Comparison of ENCODE assay signal across 8 mouse cellular contexts in genomic region chr3:97338522-97339192, GRCm38 (mm10). TPM values are rescaled to one million over a fixed set of nuclear protein-coding genes. Genes with fewer than 3 reads are reported as not detected.
A peak's percentile ranks its signal among the peaks of the same experiment; 100 is the strongest.
DNase-seq lines count a peak whose midpoint lies in the region; ATAC-seq and TF ChIP-seq lines count a peak whose summit lies in the region.

No protein-coding gene starts in this region.

- peak; percentile 98 for TF ChIP-seq CTCF in Patski (IDR thresholded peaks at IDR 0.05)

- H3K9ac ChIP-seq in hindbrain, embryonic 14.5 days: no peak overlapping the region

- peaks cover 4% of the 10 kb centered on the region for H3K4me1 ChIP-seq in hindbrain, embryonic 14.5 days (replicated peaks; ENCODE audit: control insufficient read depth, insufficient read depth, low read length)

- peak; percentile 78 for ATAC-seq in Patski
- peak; percentile 90 for ATAC-seq in hindbrain, embryonic 14.5 days (ENCODE audit: low FRiP score)

- no peaks in the 10 kb centered on the region for H3K36me3 ChIP-seq in hindbrain, embryonic 14.5 days (replicated peaks; ENCODE audit: control insufficient read depth, insufficient read depth)

- DNase-seq in Patski (ENCODE audit: low read depth, low spot score): peak; percentile 49
- DNase-seq in cerebellum, adult 9-11 months: peak; percentile 76
- DNase-seq in frontal cortex, postnatal 10 days (ENCODE audit: low spot score in 2 of 2): peak; percentile 68 to 88
- peak; percentile 98 for DNase-seq in hindbrain, embryonic 14.5 days (ENCODE audit: low spot score)
- peak; percentile 95 for DNase-seq in layer of hippocampus, postnatal 14 days (ENCODE audit: low spot score in 2 of 2)
- peak; percentile 95 for DNase-seq in lung, postnatal 14 days
- DNase-seq in retina, embryonic 14.5 days (ENCODE audit: low spot score): peak; percentile 99
- DNase-seq in thymus, postnatal 25 days: peak; percentile 83

- H3K27ac ChIP-seq in hindbrain, embryonic 14.5 days: no peak overlapping the region

- 0 out of 2 replicates have a peak overlapping the region, but pooled peaks have one; percentile 10 for H3K4me2 ChIP-seq in hindbrain, embryonic 14.5 days (replicated peaks)

- WGBS in hindbrain, embryonic 14.5 days: 24% methylated on average over 13 of the region's 13 CpGs

- POLR2A ChIA-PET in Patski (lab: Charles Lee): interaction anchor here (1.7 kb wide), 1 partner anchor 41 kb away, joined by 7 read pairs; the partner anchor contains the start of gene Bcl9

- in situ Hi-C loops in Patski (cut with MboI; ENCODE audit: low pct_unique_long_range_greater_than_20kb): loop anchor here (5.0 to 25.0 kb wide), 2 partner anchors 136 to 251 kb away; no protein-coding TSS in a partner anchor

- CTCF ChIA-PET in Patski (lab: Charles Lee): interaction anchor here (0.7 to 5.2 kb wide), 34 partner anchors 10 to 418 kb away, joined by 3 to 44 read pairs (median 4); partner anchors contain the start of gene Bcl9

- H3K4me3 ChIP-seq in hindbrain, embryonic 14.5 days (replicated peaks; ENCODE audit: low read length): no peak overlapping the region

- no peaks in the 10 kb centered on the region for H3K27me3 ChIP-seq in Patski
- H3K27me3 ChIP-seq in hindbrain, embryonic 14.5 days (ENCODE audit: control insufficient read depth, insufficient read depth, low read length): no peaks in the 10 kb centered on the region

- no peaks in the 10 kb centered on the region for H3K9me3 ChIP-seq in hindbrain, embryonic 14.5 days (ENCODE audit: control insufficient read depth, low read length)

RNA-seq across cellular contexts. Expression of gene Bcl9, which starts 40.9 kb away (rescaled TPM):
- 37.5 TPM for polyA plus RNA-seq in Patski (2021)
- polyA plus RNA-seq in hindbrain, embryonic 14.5 days (2014; fragmentation: Nextera tagmentation; extraction: Ambion mirVana): 51.8 and 62.3 TPM in 2 replicates
- 10 to 100 TPM; 59.7 to 64.8 TPM for total RNA-seq in layer of hippocampus, postnatal 14 days (2021)

Comparison
In these comparisons a context has a peak if more than half of its experiments do, and no peak if none do; other contexts are left out.
1. DNase-seq: peak in every context shown above with its lines; median percentile 99 in retina, embryonic 14.5 days; 98 in hindbrain, embryonic 14.5 days; 95 in layer of hippocampus, postnatal 14 days; 95 in lung, postnatal 14 days; 83 in thymus, postnatal 25 days; 78 in frontal cortex, postnatal 10 days; 76 in cerebellum, adult 9-11 months; 49 in Patski.